Mouse (Mus musculus): ENCODE results near the gene Ccer2.
A peak's percentile ranks its signal among the peaks of the same experiment; 100 is the strongest.

Ccer2 gene

DNA sequence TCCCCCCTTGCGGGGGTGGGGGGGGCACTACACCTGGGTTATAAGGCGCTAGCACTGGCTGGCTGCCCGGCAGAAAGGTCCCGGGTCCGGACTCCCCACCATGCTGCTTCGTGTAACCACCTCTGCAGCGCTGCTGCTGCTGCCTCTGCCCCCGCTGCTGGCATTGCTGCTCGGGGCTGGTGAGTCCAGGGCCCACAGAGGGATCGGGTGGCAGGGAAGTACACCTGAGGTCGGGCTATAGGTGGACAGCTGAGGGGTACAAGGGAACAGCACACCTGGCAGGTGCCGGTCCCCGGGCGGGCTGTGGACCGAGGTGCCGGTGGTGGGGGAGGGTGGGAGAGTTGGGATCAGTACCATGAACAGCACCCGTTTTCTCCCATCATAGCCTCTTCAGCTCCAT is at the start of gene Ccer2:
Gene Ccer2, plus strand, starts transcription at position 96 of the 400 bp plus-strand sequence.
- DNase-seq (ENCODE audit: low spot score): no peak

DNA sequence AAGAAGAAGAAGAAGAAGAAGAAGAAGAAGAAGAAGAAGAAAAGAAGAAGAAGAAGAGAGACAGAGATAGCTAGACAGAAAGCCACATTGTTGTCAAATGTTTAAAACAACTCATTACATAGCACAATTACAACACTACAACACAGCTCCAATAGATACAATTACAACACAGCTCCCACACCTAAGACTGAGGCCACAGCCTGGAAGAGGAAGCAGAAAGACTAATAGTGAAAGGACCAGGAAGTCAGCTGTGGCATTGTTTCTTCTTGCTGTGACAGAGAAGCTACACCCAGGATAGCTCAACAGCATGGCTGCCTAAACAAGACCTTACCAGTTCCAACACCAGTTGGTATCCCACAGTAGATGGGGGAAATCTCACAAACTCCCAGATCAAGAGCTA is 46.5 kb upstream of the Ccer2 start:
- no peak for DNase-seq (ENCODE audit: low spot score)

DNA sequence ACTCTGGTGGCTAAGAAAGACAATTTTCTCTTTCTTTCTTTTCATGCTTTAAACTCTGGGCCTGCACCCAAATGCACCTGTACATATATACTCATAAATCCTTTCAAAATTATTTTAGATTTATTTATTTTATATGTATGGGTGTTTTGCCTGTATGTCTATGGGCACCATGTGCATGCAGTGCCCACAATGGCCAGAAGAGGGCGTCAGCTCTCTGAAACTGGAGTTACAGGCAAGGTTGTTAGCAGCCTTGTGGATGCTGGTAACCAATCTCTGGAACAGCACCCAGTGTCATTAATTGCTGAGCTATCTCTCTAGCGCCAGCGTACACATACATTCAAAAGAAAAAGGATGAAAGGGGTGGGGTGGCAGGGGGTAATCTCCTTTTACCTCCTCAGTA is 45.0 kb upstream of the Ccer2 start:
- DNase-seq (ENCODE audit: low spot score): no peak

DNA sequence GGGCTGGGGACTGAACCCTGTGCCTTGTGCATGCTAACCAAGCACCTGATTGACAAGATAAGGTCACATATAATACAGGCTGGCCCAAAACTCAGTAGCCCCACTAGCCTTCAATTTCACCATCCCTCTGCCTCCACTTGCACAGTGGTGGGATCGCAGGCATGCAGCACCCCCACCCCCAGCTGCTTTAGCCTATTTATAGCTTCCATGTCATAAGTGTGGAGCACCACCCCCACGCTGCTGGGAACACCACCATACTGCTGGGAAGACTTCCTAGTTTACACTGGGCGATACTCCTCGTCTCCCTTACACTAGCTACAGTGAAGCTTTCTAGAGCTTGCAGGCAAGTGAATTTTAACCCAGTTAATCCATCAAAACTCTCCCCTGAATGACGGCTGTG is 41.3 kb upstream of the Ccer2 start:
- no peak for DNase-seq (ENCODE audit: low spot score)

DNA sequence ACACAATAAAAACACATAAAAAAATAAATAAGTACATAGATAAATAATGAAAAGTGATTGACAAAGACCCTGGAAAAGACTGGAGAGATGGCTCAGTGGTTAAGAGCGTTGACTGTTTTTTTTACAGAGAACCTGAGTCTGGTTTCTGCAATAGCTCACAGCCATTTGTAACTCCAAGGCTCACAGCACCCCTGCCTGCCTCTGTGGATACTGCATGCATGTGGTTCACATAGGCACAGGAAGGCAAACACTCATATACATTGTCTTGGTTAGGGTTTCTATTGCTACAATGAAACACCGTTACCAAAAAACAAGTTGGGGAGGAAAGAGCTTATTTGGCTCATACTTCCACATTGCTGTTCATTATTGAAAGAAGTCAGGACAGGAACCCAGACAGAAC is 40.4 kb upstream of the Ccer2 start:
- no peak for DNase-seq (ENCODE audit: low spot score)

DNA sequence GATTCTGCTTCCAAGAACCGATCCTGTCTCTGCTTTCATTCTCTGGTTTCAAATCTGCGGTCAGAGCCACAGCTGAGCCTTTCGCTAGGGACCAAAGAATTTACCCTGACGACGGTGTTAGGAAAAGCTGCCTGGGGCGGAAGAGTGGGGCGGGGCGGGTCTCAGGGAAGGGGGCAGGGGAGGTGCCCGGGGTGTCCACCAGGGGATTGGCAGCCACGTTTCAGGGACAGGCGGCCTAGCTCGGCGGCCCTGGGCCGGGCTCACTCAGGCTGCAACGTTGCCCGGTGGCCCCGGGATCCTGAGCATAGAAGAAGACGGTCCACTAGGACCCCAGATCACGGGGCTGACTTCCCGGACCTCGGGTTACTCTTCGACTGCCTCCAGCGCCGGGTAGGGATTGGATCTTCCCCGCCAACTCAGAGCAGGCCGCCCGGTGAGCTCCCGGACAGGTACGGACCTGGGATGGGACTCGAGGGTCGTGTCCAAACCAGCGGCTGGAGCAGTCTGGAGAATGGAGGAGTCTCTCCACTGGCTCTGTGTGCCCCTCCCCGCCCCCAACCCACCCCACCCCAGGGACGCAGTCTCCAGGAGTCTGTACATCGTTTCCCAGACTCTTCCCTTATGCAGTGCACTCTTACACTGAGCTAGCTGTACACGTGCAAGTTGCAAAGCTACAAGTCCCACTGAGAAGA is 39.2 kb upstream of the Ccer2 start, which contains the start of gene Fbxo17:
Gene Fbxo17, plus strand, starts transcription at position 215 of the 692 bp plus-strand sequence.
- DNase-seq (ENCODE audit: low spot score): no peak

DNA sequence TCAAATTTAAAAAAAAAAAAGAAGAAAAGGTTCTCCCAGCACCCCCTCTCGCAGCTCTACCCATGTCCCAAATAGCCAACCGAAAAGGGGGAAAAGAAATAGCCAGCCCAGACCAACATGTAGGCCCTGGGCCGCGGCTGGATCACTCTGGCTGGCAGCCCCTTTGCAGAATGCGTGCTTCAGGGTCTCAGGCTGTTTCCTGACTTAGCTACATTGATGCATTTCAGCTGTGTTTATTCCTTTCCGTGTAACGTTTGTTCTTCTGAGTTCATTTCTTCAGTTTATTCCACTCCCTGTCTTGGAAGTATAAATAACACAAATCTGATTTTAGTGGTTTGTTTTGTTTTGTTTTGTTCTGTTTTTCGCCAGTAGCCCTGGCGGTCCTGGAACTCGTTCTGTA is 38.2 kb upstream of the Ccer2 start:
- no peak for DNase-seq (ENCODE audit: low spot score)

DNA sequence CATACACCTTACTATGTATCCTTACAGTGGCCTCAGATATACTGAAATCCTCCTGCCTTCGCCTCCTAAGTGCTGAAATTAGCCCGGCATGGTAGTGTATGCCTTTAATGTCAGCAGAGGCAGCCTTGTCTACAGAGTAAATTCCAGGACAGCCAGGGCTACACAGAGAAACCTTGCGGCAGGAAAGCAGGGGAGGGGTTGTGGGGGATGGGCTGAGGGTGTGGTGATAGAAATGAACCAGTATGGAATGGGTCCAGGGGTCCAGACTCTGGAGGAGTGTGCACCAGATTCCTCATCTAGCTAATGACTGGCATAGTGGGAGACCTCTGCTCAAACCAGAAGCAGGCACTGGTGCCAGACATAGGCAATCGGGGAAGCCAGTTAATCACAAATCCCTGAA is 36.8 kb upstream of the Ccer2 start:
- DNase-seq (ENCODE audit: low spot score): no peak

DNA sequence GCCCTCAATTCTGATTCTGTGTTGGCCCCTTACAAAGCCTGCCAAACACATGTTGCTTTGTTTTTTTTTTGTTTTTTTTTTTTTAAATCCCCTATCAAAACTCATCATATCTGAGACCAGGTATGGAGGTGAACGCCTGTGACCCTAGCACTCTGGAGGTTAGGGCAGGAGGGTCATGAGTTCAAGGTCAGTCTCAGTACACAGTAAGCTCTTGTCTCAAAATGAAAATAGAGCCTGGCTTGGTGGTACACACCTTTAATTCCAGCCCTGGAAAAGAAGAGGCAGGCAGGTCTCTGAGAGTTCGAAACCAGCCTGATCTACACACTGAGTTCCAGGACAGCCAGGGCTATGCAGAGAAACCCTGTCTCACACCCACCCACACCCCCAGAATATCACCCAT is 36.3 kb upstream of the Ccer2 start:
- DNase-seq (ENCODE audit: low spot score): no peak

DNA sequence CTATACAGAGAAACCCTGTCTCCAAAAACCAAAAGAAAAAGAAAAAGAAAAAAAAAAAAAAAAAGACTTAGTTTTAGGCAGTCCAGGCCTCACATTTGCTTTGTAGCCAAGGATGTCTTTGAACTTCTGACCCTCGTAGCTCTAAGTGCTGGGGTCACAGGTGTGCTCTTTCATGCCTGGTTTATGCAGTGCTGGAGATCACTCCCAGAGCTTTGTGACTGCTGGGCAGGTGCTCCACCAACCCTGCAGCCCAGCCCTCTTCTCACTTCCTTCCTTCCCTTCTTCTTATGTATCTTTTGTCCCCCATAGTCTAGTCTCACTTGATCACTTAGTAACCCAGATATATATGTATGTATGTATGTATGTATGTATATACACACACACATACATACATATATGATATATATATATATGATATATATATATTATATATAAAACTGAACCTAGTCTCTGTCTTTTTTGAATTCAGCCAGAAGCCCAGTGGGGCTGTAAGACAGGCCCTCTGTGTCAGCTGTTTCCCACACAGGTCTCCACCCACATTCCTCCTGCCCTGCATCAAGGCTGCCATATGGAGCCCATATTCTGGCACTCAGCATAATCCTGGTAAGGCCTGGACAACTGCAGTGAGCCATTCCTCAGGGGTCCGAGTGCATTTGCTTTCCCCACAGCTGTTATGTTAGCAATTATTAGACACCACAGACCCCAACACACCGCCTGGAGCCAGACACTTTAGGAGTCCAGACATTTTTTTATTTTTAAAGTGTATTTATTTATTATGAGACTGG is 35.0 kb upstream of the Ccer2 start:
- DNase-seq (ENCODE audit: low spot score): no peak

DNA sequence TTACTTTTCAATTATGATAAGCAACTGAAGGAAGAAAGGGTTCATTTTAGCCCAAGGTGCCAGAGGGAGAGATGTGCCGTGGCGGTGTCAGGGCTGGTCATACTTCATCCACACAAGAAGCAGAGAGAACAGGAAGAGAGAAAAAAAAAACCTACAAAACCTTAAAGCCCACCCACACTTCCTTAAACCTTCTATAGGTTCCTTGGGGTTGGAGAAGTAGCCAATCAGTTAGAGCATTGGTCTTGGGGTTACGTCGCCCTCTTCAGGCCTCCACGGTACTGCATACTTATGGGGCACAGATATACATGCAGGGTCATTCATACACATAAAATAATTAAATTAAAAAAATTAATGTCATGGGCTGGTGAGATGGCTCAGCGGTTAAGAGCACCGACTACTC is 33.9 kb upstream of the Ccer2 start:
- no peak for DNase-seq (ENCODE audit: low spot score)

DNA sequence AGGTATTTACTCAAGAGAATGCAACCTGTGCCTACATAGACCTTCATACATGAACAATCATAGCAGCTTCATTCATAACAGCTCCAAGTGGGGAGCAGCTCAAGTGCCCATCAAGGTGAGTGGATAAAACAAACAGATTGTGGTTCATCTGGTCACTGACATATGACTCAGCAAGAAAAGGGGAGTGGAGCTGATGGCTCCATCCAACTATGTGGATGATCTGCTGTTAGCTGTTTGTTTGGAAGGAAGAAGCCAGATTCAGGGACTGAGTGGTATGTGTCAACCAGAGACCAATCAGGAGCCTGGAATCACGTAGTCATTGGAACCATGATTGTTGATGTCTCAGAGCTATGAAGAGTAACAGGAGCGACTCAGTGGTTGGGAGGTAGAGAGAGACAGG is 31.4 kb upstream of the Ccer2 start:
- DNase-seq (ENCODE audit: low spot score): no peak

DNA sequence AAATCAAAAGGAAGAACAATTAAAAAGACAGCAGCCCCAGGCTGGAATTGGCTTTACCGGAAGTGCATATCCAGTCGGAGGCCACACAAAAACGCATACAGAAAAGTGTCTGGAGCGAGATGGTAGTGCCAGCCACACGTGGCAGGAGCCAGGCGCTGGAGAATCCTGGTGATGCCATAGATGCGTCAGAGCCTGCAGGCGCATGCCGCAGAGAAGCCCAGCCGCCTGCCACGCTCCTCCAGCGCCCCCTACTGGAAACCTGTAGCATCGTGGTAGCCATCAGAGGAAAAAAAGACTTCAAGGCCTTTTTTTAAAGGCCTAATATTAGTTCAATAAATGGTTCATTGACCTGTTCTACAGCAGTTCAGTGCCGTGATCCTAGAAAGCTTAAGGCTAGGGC is 29.4 kb upstream of the Ccer2 start:
- peak; percentile 45 for DNase-seq (ENCODE audit: low spot score)

DNA sequence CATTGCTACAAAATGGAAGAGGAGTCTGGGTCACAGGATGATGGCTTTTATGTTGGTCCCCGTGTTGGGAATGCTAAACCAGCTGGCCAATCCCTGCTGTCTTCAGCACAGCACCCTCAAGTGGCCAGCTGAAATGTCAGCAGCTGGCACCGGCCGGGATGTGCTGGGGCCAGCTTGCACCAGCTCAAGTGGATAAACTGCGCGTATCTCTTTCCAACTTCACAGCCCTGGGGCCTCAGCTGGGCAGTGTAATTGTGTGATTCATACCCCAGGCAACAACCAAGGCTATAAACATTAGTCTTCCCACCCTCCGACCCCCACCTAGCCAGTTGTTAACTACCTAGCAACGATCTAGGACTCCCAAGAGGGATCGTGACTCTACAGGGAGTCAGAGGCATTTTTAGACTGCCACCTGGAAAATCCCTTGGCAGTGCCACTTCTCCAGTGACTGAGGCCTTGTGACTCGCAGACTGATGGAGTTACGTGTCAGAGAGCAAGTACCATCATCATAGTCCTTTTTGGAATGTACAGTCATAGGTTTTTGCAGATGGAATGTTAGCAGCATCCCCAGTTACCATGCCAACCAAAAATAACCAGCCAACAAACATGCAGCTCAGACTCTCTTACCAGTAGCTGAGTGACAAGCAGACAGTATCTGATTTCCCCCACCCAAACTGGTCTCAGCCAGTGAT is 28.2 kb upstream of the Ccer2 start:
- DNase-seq (ENCODE audit: low spot score): no peak

DNA sequence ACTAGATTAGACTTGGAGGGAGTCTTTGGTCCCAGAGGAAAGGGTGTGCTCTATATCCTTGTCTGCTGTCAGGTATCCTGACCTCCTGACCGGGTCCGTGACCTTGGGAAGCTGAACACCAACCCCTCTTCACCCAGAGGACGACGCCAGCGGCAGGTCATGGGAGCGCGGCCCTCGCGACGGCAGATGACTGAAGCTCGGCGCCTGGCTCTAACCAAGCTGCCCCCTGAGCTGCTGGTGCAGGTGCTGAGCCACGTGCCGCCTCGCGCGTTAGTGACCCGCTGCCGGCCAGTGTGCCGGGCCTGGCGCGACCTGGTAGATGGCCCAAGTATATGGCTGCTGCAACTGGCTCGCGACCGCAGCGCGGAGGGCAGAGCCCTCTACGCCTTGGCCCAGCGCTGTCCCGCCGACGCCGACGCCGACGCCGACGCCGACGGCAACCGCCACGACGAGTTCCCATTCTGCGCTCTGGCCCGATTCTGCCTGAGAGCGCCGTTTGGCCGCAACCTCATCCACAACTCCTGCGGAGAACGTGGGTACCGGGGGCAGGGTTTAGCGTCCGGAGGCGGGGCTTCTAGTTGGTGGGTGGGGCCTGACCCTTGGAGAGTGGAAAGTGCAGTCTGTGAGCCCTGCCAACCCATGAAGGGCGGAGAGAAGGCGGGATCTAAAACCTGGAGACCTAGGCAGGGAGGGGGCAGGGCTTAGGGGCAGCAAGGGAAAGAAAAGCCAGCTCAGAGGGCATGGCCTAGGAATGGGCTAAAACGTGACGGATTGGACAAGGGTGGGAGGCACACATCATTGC is 23.4 kb upstream of the Ccer2 start:
- DNase-seq (ENCODE audit: low spot score): no peak

DNA sequence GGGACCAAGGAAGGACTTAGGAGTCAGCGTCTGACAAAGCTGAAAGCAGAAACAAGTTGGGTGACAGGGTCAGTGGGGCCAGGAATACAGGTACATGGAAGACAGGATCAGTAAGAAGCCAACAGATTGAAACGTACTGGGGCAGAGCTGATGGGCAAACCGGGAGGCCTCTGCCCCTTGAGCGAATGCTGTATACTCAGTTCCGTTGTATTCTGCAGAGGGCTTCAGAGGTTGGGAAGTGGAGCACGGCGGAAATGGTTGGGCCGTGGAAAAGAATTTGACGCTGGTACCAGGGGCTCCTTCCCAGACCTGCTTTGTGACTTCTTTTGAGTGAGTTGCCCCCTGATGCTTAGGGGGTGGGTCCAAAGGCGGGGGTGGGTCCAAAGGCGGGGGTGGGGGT is 22.8 kb upstream of the Ccer2 start:
- DNase-seq (ENCODE audit: low spot score): no peak

DNA sequence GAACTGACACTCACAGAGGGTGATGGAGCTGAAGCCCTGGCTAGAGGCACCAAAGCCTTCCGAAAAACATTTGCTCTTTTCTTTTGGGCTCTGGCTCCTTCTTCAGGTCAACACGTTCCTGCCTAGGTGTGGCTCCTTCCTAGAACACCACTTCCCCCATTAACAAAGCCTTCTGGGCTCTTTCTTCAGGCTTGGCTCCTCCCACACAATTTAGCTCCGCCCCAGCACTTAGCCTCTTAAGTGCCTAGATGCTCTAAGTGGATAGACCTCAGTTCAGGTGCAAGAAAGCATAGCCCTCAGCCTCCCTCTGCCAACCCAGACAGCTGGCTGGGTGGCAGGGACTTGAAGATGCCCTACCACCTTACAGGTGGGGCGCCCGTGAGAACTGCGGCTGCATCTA is 20.3 kb upstream of the Ccer2 start:
- no peak for DNase-seq (ENCODE audit: low spot score)

DNA sequence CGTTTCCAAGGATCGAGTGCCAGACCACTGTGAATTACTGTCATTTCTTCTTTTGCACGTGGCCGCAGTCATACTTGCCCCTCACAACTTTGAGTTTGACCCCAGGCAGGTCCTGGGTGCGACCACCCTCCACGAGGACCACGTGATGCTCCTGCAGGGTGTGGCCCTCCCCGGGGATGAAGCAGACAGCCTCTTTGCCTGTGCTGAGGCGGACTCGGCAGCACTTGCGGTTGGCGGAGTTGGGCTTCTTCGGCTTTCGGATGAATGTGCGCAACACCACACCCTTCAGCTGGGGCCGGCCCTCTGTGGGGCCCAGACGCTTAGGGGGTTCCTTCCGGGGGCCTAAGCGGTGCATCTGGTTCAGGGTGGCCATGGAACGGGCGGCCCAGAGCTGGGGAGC is 16.1 kb upstream of the Ccer2 start:
- no peak for DNase-seq (ENCODE audit: low spot score)

DNA sequence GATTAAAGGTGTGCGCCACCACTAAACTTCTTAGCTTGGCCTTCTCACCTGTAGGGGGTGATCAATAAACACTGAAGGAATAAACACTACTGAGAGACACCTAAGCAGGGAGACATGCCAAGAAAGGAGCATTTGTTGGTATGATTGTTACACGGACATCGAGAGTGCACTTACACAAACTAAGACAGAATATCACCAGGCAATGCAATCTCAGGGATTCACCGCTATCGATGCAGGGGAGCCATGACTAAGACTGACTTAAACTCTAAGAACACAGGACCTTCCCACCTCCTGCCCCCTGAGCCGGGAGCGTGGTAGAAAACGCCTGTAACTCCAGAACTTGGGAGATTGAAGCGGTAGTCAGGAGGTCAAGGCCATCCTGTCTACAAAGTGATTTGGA is 15.0 kb upstream of the Ccer2 start:
- DNase-seq (ENCODE audit: low spot score): no peak

DNA sequence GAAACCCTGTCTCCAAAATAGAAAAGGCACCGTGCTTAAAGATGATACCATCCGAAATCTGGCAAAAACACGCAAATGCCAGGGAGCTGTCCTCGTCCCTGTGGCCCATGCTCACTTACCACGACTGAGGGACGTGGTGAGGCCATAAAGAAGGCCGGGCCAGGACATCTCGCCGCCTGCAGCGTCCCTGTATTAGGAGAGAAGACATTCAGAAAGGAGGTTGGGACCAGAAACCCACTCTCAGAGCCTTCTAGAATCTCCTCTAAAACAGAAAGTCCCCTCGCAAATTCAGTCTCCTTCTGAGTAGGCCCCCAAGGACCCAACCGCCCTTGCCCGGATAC is 14.6 kb upstream of the Ccer2 start:
- DNase-seq (ENCODE audit: low spot score): no peak

DNA sequence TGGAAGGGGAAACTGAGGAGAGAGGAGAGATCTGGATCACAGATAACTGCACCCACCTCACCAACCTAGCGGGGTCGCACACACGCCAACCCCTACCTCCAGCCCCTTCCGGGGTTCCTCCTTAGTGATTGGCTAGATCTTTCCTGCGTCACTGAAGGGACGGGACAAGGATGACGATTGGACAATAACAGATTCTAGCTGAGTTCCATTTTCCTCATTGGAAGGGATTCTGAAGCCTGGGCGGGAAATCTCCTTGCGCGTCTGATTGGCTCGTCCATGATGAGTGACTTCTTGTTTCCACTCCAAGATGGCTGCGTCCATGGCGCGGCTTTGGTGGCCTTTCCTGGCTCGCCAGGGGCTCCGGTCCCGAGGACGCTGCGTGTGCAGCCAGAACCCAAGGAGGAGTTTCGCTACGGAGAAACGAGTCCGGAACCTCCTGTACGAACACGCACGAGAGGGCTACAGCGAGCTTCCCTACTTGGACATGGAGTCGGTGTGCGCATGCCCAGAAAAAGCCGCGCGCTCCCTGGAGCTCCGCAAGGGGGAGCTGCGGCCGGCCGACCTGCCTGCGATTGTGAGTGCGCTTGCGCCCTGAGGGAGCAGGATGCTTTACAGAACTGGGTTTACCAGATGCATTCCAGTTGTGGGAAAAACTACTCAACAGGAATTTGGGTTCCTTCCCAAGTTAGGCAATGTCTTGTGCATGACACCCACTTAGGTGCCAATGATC is 14.1 kb upstream of the Ccer2 start, which contains the start of the genes Mrps12 and Sars2:
Gene Mrps12, minus strand, starts transcription at position 112 of the 730 bp plus-strand sequence.
Gene Sars2, plus strand, starts transcription at position 284 of the 730 bp plus-strand sequence.
- DNase-seq (ENCODE audit: low spot score): peak; percentile 68

DNA sequence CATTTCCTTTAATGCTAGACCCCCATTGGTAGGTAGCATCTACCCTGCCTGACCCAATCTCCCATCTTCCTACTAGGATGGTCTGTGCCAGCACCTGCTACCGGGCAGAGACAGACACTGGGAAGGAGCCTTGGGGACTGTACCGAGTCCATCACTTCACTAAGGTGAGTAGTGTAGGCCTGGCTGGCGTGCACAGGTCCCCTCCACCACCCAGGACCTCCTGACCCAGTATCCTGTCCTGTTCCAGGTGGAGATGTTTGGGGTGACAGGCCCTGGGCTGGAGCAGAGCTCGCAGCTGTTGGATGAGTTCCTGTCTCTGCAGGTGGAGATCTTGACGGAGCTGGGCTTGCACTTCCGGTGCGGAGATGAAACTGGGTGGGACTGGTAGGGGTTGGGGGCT is 6.0 kb upstream of the Ccer2 start:
- no peak for DNase-seq (ENCODE audit: low spot score)
